Mouse (Mus musculus): ENCODE measurements around the gene Cdk2ap1. TPM values are rescaled to one million over a fixed set of nuclear protein-coding genes. Genes with fewer than 3 reads are reported as not detected.

The Cdk2ap1 gene
- polyA plus RNA-seq, 2 experiments = 122 to 379 TPM

- no peak overlapping the region for H3K4me3 ChIP-seq (replicated peaks; ENCODE audit: low read length)
- no peak for ATAC-seq (ENCODE audit: low FRiP score, low read depth)
- 96% methylated on average over 1 of the region's 1 CpGs for WGBS
Observed at GRCm38 (mm10) chr5:124380121-124380520, 17.2 kb upstream of the Cdk2ap1 start.

GRCm38 (mm10) chr5:124377149-124377548, 14.3 kb upstream of the Cdk2ap1 start:
- Histone ChIP-seq H3K27me3 (ENCODE audit: control insufficient read depth, insufficient read depth, low read length) (no peaks in the 10 kb centered on the region), H3K36me3 (ENCODE audit: control insufficient read depth, insufficient read depth, low read length) (peaks cover 89% of the 10 kb centered on the region), H3K27ac (replicated peaks; ENCODE audit: low read depth, low read length) (no peak overlapping the region), H3K4me2 (replicated peaks; ENCODE audit: low read depth, low read length, severe bottlenecking) (no peak overlapping the region), H3K9me3 (ENCODE audit: control insufficient read depth, low read length) (no peaks in the 10 kb centered on the region), H3K9ac (ENCODE audit: low read depth, low read length, severe bottlenecking) (no peak overlapping the region), H3K4me1 (ENCODE audit: control insufficient read depth, insufficient read depth, low read length) (no peaks in the 10 kb centered on the region), H3K4me3 (replicated peaks; ENCODE audit: low read length) (no peak overlapping the region)
- ATAC-seq (ENCODE audit: low FRiP score, low read depth) (no peak), DNase-seq (ENCODE audit: low spot score) (no peak)
- WGBS = 94% methylated on average over 4 of the region's 4 CpGs
- no peak for TF ChIP-seq POLR2A (IDR thresholded peaks at IDR 0.05; ENCODE audit: borderline replicate concordance, extremely low read depth, insufficient read depth, insufficient read length)

More at GRCm38 (mm10) chr5:124380121-124380520, 17.2 kb upstream of the Cdk2ap1 start:
- no peak for DNase-seq (ENCODE audit: low spot score)
- no peak for TF ChIP-seq POLR2A (IDR thresholded peaks at IDR 0.05; ENCODE audit: borderline replicate concordance, extremely low read depth, insufficient read depth, insufficient read length)
- Histone ChIP-seq H3K27me3 (ENCODE audit: control insufficient read depth, insufficient read depth, low read length) (no peaks in the 10 kb centered on the region), H3K36me3 (ENCODE audit: control insufficient read depth, insufficient read depth, low read length) (peaks cover 87% of the 10 kb centered on the region), H3K9me3 (ENCODE audit: control insufficient read depth, low read length) (no peaks in the 10 kb centered on the region), H3K4me1 (ENCODE audit: control insufficient read depth, insufficient read depth, low read length) (no peaks in the 10 kb centered on the region), H3K4me2 (replicated peaks; ENCODE audit: low read depth, low read length, severe bottlenecking) (no peak overlapping the region), H3K27ac (replicated peaks; ENCODE audit: low read depth, low read length) (no peak overlapping the region), H3K9ac (ENCODE audit: low read depth, low read length, severe bottlenecking) (no peak overlapping the region)

GRCm38 (mm10) chr5:124376401-124376800, 13.5 kb upstream of the Cdk2ap1 start:
- no peak overlapping the region for H3K4me2 ChIP-seq (replicated peaks; ENCODE audit: low read depth, low read length, severe bottlenecking)
- no peak for DNase-seq (ENCODE audit: low spot score)
- WGBS = 97% methylated on average over 1 of the region's 1 CpGs

GRCm38 (mm10) chr5:124374298-124374697, 11.4 kb upstream of the Cdk2ap1 start:
- Histone ChIP-seq H3K9me3 (ENCODE audit: control insufficient read depth, low read length) (no peaks in the 10 kb centered on the region), H3K4me1 (ENCODE audit: control insufficient read depth, insufficient read depth, low read length) (no peaks in the 10 kb centered on the region), H3K4me2 (replicated peaks; ENCODE audit: low read depth, low read length, severe bottlenecking) (no peak overlapping the region), H3K36me3 (ENCODE audit: control insufficient read depth, insufficient read depth, low read length) (peaks cover 87% of the 10 kb centered on the region), H3K27ac (replicated peaks; ENCODE audit: low read depth, low read length) (no peak overlapping the region), H3K4me3 (replicated peaks; ENCODE audit: low read length) (no peak overlapping the region), H3K27me3 (ENCODE audit: control insufficient read depth, insufficient read depth, low read length) (no peaks in the 10 kb centered on the region), H3K9ac (ENCODE audit: low read depth, low read length, severe bottlenecking) (no peak overlapping the region)
- no peak for TF ChIP-seq POLR2A (IDR thresholded peaks at IDR 0.05; ENCODE audit: borderline replicate concordance, extremely low read depth, insufficient read depth, insufficient read length)
- no peak for DNase-seq (ENCODE audit: low spot score)
- ATAC-seq (ENCODE audit: low FRiP score, low read depth) = no peak
- WGBS = 94% methylated on average over 7 of the region's 7 CpGs

More at GRCm38 (mm10) chr5:124376401-124376800, 13.5 kb upstream of the Cdk2ap1 start:
- TF ChIP-seq POLR2A (IDR thresholded peaks at IDR 0.05; ENCODE audit: borderline replicate concordance, extremely low read depth, insufficient read depth, insufficient read length) = no peak
- H3K27ac ChIP-seq (replicated peaks; ENCODE audit: low read depth, low read length) = no peak overlapping the region
- H3K36me3 ChIP-seq (ENCODE audit: control insufficient read depth, insufficient read depth, low read length) = peaks cover 90% of the 10 kb centered on the region
- H3K9ac ChIP-seq (ENCODE audit: low read depth, low read length, severe bottlenecking) = no peak overlapping the region
- no peak for ATAC-seq (ENCODE audit: low FRiP score, low read depth)
- no peaks in the 10 kb centered on the region for H3K9me3 ChIP-seq (ENCODE audit: control insufficient read depth, low read length)
- H3K4me3 ChIP-seq (replicated peaks; ENCODE audit: low read length) = no peak overlapping the region
- no peaks in the 10 kb centered on the region for H3K27me3 ChIP-seq (ENCODE audit: control insufficient read depth, insufficient read depth, low read length)
- no peaks in the 10 kb centered on the region for H3K4me1 ChIP-seq (ENCODE audit: control insufficient read depth, insufficient read depth, low read length)

GRCm38 (mm10) chr5:124366721-124367120, 3.8 kb upstream of the Cdk2ap1 start:
- TF ChIP-seq POLR2A (IDR thresholded peaks at IDR 0.05; ENCODE audit: borderline replicate concordance, extremely low read depth, insufficient read depth, insufficient read length) = no peak
- Histone ChIP-seq H3K4me3 (replicated peaks; ENCODE audit: low read length) (no peak overlapping the region), H3K4me2 (replicated peaks; ENCODE audit: low read depth, low read length, severe bottlenecking) (no peak overlapping the region), H3K36me3 (ENCODE audit: control insufficient read depth, insufficient read depth, low read length) (peaks cover 36% of the 10 kb centered on the region), H3K27ac (replicated peaks; ENCODE audit: low read depth, low read length) (no peak overlapping the region), H3K27me3 (ENCODE audit: control insufficient read depth, insufficient read depth, low read length) (no peaks in the 10 kb centered on the region), H3K9ac (ENCODE audit: low read depth, low read length, severe bottlenecking) (no peak overlapping the region), H3K4me1 (ENCODE audit: control insufficient read depth, insufficient read depth, low read length) (no peaks in the 10 kb centered on the region), H3K9me3 (ENCODE audit: control insufficient read depth, low read length) (no peaks in the 10 kb centered on the region)
- 76% methylated on average over 3 of the region's 3 CpGs for WGBS
- ATAC-seq (ENCODE audit: low FRiP score, low read depth) (no peak), DNase-seq (ENCODE audit: low spot score) (no peak)

- Histone ChIP-seq H3K27me3 (ENCODE audit: control insufficient read depth, insufficient read depth, low read length) (no peaks in the 10 kb centered on the region), H3K9ac (ENCODE audit: low read depth, low read length, severe bottlenecking) (no peak overlapping the region), H3K9me3 (ENCODE audit: control insufficient read depth, low read length) (no peaks in the 10 kb centered on the region), H3K4me2 (replicated peaks; ENCODE audit: low read depth, low read length, severe bottlenecking) (no peak overlapping the region), H3K4me1 (ENCODE audit: control insufficient read depth, insufficient read depth, low read length) (no peaks in the 10 kb centered on the region), H3K27ac (replicated peaks; ENCODE audit: low read depth, low read length) (no peak overlapping the region), H3K4me3 (replicated peaks; ENCODE audit: low read length) (no peak overlapping the region), H3K36me3 (ENCODE audit: control insufficient read depth, insufficient read depth, low read length) (peaks cover 26% of the 10 kb centered on the region)
- no peak for DNase-seq (ENCODE audit: low spot score)
- ATAC-seq (ENCODE audit: low FRiP score, low read depth) = no peak
- 83% methylated on average over 2 of the region's 2 CpGs for WGBS
- TF ChIP-seq POLR2A (IDR thresholded peaks at IDR 0.05; ENCODE audit: borderline replicate concordance, extremely low read depth, insufficient read depth, insufficient read length) = no peak
Observed at GRCm38 (mm10) chr5:124365754-124366153, 2.9 kb upstream of the Cdk2ap1 start.

Data from limb, embryonic 14.5 days (tissue).